Mouse (Mus musculus): Measurements from ENCODE around the gene Trnau1ap.

GRCm38 (mm10) chr4:132367480-132368201 lies 38.3 kb upstream of the Trnau1ap start:
- TF ChIP-seq CTCF (IDR thresholded peaks at IDR 0.05; ENCODE audit: low read depth, low read length) (no peak), POLR2A (IDR thresholded peaks at IDR 0.05; ENCODE audit: borderline replicate concordance, low read depth, low read length) (no peak)
